Mouse (Mus musculus): Measurements from ENCODE around the gene Fam83d.

Fam83d gene

DNA sequence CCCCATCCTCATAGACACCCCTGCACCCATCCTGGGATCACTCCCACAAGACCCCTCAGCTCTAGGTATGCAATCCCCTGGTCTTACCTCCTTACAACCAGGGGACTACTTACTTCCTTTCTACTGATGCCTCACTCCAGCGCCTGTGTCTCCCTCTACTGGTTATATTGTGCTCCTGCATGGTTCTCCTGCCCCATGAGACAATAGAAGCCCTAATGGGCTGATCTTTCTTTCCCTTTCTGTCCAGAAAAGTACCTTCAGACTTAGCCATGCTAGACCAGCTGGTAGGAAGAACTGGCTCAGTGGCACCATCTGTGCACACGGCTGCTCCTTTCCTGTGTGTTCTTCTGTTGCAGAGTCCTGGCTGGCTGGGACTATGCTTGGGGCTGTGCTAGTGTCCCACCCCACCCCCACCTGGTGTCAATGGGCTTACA, 22.8 kb upstream of the Fam83d start:
- DNase-seq (ENCODE audit: low spot score in 2 of 2) = peak in 1 of 2 experiments; percentile 62

- no peak for DNase-seq (ENCODE audit: low spot score in 2 of 2)
Measured at GRCm38 (mm10) chr2:158746164-158746563, 21.7 kb upstream of the Fam83d start.

GRCm38 (mm10) chr2:158749366-158749765, 18.5 kb upstream of the Fam83d start:
- DNase-seq (ENCODE audit: low spot score in 2 of 2) = no peak

DNA sequence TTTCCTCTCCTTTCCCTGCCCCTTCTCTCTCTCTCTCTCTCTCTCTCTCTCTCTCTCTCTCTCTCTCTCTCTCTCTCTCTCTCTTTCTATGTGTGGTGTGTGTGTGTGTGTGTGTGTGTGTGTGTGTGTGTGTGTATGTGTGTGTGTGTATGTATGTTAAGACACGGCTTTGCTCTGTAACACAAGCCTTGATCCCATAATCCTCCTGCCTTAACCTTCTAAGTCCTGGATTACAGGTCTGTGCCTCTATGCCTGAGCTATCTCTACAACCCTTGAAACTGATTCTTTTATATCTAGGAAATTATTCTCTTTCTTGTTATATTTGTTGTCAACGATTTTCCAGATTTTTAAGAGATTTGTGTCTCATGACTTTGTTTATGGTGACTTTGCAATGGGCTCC, 7.7 kb upstream of the Fam83d start:
- no peak for DNase-seq (ENCODE audit: low spot score in 2 of 2)

DNA sequence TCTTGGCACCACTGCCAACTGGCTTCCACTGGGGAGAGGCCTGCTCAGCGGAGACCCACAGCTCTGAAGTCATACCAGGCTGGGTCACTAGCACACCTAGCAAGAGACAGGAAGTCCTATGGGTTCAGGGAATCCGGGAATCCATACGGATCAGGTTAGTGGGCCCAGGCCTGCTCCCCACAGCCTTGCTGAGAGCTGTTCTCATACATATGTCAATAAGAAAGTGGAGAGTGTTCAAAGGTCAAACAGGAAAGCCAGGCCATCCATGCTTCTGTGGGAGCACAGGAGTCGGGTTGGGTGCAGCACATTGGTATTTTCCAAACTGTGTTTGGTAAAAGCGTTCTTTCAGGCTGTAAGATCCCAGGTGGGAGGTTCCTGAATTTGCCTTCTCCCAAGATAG, 5.6 kb upstream of the Fam83d start:
- DNase-seq (ENCODE audit: low spot score in 2 of 2) = no peak

DNA sequence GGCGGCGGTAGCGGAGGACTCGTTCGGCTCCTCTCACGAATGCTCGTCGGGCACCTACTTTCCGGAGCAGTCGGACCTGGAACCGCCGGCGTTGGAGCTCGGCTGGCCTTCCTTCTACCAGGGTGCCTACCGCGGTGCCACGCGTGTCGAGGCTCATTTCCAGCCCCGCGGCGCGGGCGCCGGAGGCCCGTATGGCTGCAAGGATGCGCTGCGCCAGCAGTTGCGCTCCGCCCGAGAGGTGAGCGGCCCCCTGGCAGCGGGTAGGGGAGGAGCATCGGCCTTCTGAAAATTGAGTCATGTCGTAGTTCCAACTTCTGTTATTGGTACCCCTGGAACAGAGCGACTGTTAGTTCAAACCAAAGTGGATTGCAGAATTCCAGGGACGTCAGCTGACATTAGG, 457 bp downstream of the Fam83d start:
- no peak for DNase-seq (ENCODE audit: low spot score in 2 of 2)

GRCm38 (mm10) chr2:158768771-158769170, 878 bp downstream of the Fam83d start:
- DNase-seq (ENCODE audit: low spot score in 2 of 2) = no peak

DNA sequence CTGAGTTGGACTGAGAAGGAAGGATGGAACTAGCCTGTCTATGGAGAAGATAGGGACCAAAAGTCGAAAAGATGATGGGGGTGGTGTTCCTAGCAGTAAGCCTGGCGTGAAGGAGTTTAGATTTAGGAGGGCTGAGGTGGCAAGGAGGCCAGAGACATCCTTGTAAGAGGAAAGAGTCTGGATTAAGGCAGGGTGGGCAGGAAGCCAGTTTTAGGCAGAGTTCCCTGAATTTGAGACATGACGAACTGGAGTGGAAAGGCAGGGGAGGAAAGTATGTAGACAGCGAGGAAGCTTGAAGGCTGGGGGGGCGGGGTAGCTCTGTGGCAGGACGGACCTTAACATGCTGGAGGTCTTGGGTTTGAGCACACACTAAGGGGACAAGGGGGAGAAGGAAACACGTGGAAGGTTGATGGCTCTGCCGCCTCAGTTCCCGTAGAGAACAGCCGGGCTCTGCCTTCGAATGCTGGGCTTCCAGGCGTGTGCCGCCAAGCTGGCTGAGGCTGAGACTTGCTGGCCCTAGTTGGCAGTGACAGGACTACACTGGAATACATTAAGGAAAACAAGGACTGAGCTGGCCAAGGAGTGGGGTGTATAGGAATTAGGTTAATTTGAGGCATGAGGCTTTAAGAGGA, 2.3 kb downstream of the Fam83d start:
- DNase-seq (ENCODE audit: low spot score in 2 of 2) = peak in 1 of 2 experiments; percentile 55

DNA sequence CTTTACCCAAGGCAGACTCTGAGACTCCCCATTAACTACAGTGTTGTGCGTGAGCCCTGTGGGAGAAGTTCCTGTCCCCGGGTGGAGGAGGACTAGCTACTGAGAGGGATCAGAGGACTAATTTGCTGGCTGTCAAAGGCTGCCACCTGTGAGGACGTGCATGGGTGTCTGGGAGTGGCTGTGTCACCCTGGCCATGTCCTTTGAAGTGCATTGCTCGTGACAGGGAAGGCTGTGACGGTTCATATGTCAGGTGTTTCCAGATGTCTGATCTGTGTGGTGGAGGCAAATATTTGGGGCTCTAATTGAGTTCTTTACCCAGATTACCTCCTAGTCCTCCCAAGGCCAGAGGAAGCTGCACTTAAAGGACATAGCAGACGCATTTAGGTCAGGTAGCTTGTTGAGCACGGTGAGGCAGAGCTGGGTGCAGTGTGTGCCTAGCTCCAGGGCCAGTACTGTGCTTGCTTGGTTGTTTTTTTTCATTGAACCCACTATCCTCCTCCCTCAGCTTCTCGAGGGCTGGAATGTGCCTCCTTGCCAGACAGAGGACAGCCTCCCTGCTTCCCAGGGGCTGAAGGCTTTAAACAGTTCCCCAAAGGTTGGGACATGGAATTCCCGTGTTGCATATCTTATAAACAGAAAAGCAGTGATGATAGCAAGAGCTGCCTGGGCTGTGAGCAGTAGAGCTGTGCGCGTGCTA, 3.3 kb downstream of the Fam83d start:
- no peak for DNase-seq (ENCODE audit: low spot score in 2 of 2)

- DNase-seq (ENCODE audit: low spot score in 2 of 2) = no peak
Measured at GRCm38 (mm10) chr2:158772808-158773207, 4.9 kb downstream of the Fam83d start.

- no peak for DNase-seq (ENCODE audit: low spot score in 2 of 2)
Measured at GRCm38 (mm10) chr2:158774886-158775285, 7.0 kb downstream of the Fam83d start.

DNA sequence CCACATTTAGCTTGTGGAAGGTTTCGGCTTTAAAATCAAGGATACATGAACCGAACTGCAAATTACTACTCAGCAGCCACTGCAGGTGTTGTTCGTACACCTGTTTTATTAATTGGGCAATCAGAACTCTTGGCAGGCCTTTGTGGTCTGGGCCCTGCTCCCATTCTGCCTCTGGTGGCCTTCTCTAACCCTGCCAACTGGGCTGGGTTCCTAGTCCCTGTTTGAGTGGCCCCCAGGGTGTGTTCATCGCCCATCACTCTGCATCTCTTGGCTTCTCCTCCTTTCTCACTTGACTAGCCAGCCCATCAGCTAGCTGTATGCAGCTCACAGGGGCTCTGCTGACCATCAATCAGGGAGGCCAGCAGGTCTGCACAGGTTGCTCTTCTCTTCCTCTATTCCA, 8.8 kb downstream of the Fam83d start:
- no peak for DNase-seq (ENCODE audit: low spot score in 2 of 2)

DNA sequence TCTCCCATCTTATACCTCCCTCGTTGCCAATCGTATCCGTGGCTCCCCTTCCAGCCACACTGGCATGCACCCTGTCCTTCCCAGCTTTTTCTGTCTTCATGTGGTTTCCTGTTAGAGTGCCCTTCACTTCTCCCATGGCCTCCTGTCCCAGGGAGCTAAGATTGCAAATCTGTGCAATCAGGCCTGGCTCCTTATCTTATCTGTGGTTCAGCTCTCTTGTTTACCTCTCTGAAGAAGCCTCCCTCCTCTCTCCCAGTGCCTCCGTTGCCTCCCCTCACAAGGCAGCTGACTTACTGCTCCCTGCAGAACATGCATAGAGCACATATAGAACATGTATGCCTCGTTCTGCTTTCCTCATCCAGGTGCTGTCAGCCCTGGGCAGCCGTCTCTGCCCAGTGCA, 9.6 kb downstream of the Fam83d start:
- DNase-seq (ENCODE audit: low spot score in 2 of 2) = no peak

GRCm38 (mm10) chr2:158778349-158778748, 10.5 kb downstream of the Fam83d start:
- no peak for DNase-seq (ENCODE audit: low spot score in 2 of 2)

GRCm38 (mm10) chr2:158781126-158781525, 13.2 kb downstream of the Fam83d start:
- DNase-seq (ENCODE audit: low spot score in 2 of 2) = no peak

DNA sequence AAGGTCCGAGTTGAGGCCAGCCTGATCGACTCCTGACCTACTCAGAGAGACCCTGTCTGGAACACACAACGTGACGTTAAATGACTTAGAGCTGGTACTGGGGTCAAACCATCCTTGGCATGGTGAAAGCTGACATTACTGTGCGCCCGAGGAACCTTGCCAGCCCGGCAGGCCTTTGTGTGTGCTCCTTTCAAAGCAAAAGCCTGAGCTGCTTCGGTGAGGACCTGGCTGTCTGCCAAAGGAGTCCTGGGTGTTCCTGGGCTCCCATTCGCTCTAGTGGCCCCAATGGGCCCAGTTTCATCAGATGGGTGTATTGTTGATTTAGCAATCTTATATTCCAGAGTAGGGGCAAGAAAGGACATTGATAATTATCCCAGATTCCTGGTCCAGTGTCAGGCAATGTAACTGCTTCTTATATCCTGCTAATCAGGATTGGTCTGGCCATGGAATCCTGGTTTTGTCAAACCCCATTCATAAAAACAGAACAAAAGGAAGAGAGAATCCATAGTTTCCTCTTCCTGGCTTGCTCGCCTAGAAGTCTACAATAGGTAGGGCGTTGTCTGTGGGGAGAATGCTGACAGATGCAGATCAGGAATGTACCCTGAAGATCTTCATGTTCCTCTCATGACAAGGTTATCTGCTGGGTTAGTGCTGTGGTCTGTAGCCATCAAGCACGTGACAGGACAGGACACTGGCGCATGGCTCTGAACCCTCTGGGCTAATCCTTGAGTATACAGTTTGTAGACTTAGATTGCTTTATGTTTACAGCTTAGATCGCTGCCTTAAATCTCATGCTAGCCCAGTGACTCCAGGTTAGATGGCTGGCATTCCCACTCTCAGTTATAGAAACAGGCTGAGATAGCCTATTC, 19.3 kb downstream of the Fam83d start:
- DNase-seq (ENCODE audit: low spot score in 2 of 2) = peak in 1 of 2 experiments; percentile 55

- DNase-seq (ENCODE audit: low spot score in 2 of 2) = peak; percentile 97 to 98
Measured at GRCm38 (mm10) chr2:158794494-158795004, 26.7 kb downstream of the Fam83d start, which contains the start of gene Dhx35. Gene Dhx35 (plus strand): TSS chr2:158794807.

DNA sequence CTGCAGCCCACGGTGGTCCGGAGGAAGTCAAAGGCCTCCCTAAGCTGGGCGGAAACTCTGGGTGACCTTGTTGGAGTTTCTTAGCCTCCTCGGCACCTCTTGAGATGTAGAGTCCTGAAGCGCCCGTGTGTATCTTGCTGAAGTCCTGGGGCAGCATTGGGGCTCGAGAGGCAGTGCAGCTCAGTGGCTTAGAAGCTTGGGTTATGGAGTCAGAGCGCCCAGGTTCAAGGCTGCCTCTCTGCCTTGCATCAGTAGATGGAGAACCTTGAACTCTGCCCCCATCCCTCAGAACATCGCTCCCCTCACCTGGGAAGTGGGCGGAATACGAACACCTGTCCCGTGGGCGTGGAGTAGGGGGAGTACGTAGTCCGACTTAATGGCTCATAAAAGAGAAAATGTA, 27.1 kb downstream of the Fam83d start:
- DNase-seq (ENCODE audit: low spot score in 2 of 2) = no peak

DNA sequence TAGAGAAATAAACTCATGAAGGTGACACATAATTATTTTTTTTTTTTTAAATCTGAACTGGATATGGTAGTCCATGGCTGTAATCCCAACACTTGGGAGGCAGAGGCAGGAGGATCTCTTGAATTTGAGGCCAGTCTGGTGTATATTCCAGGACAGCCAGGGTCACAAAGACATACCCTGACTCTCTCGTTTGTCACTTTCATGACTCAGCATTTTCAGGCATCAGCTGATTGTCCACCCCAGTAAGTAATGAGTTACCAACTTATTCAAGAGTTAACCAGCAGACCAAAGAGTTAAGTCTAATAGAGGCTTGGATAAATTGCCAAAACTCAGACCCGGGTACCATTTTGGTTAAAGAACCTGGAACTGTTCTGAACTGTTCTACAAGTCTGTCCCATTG, 28.0 kb downstream of the Fam83d start:
- DNase-seq (ENCODE audit: low spot score in 2 of 2) = no peak

DNA sequence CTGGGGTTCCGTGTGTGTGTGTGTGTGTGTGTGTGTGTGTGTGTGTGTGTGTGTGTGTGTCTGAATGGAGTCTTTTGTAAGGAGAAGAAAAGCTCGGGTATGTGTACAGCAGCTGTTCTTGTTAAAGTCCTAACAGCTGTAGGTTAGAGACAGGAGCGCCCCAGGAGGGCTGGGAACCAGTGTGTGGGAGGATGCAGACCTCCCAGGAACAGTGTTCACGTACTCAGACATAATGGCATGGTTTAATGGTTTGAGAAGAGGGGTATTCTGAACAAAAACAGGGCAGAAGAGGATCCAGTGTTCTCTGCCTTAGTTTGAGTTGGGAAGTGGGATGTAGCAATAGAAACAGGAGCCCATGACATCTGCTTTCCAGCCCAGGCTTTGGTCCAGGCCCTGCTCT, 31.4 kb downstream of the Fam83d start:
- no peak for DNase-seq (ENCODE audit: low spot score in 2 of 2)

GRCm38 (mm10) chr2:158800788-158801187, 32.9 kb downstream of the Fam83d start:
- DNase-seq (ENCODE audit: low spot score in 2 of 2) = no peak

- no peak for DNase-seq (ENCODE audit: low spot score in 2 of 2)
Measured at GRCm38 (mm10) chr2:158803575-158803974, 35.7 kb downstream of the Fam83d start.

Data from right cerebral cortex, postnatal 10 days (tissue).